Mouse (Mus musculus): ENCODE results near the gene Mbd3. TPM values are rescaled to one million over a fixed set of nuclear protein-coding genes. Genes with fewer than 3 reads are reported as not detected.

Gene Mbd3
- total and polyA plus RNA-seq, 3 experiments, result 48.7 to 131 (median 67.0) TPM

DNA sequence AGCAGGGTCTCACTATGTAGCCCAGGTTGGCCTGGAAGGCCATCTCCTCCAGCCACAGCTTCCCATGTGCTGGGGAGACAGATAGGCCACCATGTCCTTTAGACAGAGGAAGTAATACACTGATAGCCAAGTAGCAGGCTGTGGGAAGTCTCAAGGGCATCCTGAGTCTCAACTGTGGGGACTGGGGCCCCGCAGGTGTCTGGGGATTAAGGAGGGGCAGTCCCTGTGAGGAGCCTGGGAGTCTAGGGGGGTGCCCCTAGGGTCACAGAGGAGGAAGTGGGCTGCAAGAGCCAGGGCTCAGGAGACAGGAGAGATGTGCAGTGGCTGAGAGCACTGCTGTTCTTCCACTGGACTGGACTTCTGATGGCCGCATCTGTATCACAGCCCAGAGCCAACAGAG lies 43.6 kb upstream of the Mbd3 start (continued):
- TF ChIP-seq GABPA (IDR thresholded peaks at IDR 0.05; ENCODE audit: insufficient replicate concordance, low read depth, low read length) (no peak), MAZ (IDR thresholded peaks at IDR 0.05; ENCODE audit: low read depth, low read length) (peak; percentile 85), USF1 (IDR thresholded peaks at IDR 0.05; ENCODE audit: low read depth, low read length) (no peak)

GRCm38 (mm10) chr10:80441598-80441997 lies 42.2 kb upstream of the Mbd3 start:
- H3K36me3 ChIP-seq (replicated peaks in 1 of 2; ENCODE audit: control insufficient read depth in 1 of 2, insufficient read depth in 1 of 2, low read length in 1 of 2), result no peaks in the 10 kb centered on the region
- H3K4me1 ChIP-seq (ENCODE audit: control insufficient read depth in 1 of 2, insufficient read depth in 2 of 2), result peaks cover 34 to 81% of the 10 kb centered on the region in 2 experiments
- H3K27me3 ChIP-seq (replicated peaks), result no peaks in the 10 kb centered on the region
- DNase-seq (ENCODE audit: extremely low read depth), result no peak
- no peaks in the 10 kb centered on the region for H3K9me3 ChIP-seq (replicated peaks; ENCODE audit: low read length)
- no peak overlapping the region for H3K9ac ChIP-seq (ENCODE audit: insufficient read depth, low read depth)
- no peak overlapping the region for H3K4me3 ChIP-seq (replicated peaks in 1 of 3; ENCODE audit: low read depth in 2 of 3, low read length in 2 of 3, poor library complexity in 1 of 3)
- no peaks in the 10 kb centered on the region for H3K79me2 ChIP-seq (replicated peaks; ENCODE audit: control insufficient read depth, extremely low read depth, insufficient read depth, poor library complexity, severe bottlenecking)
- dilution Hi-C loops (cut with MboI; ENCODE audit: extremely low pct_ligation_motif_present, extremely low pct_unique_long_range_greater_than_20kb, low sequenced_read_pairs), result no loop called here
- H3K4me2 ChIP-seq (ENCODE audit: insufficient read depth, low read depth, poor library complexity, severe bottlenecking), result no peak overlapping the region
- no peak for TF ChIP-seq ZNF384 (IDR thresholded peaks at IDR 0.05; ENCODE audit: low read depth, low read length)
- TF ChIP-seq MYC (IDR thresholded peaks at IDR 0.05; ENCODE audit: low read depth, low read length), result no peak
- no peak for TF ChIP-seq JUND (conservative IDR thresholded peaks at IDR 0.05; ENCODE audit: low read depth, low read length)
- TF ChIP-seq CTCF (conservative IDR thresholded peaks at IDR 0.05 in 1 of 2, IDR thresholded peaks at IDR 0.05 in 1 of 2; ENCODE audit: low read depth in 2 of 2, low read length in 2 of 2), result peak in 1 of 2 experiments; percentile 40; a peak in 2 of 4 replicates
- in situ Hi-C loops (cut with MboI; ENCODE audit: low pct_ligation_motif_present, low pct_unique_long_range_greater_than_20kb, low sequenced_read_pairs), result loop anchor here (25.0 kb wide), 1 partner anchor 246 kb away; the partner anchor contains the start of gene Mknk2
- H3K27ac ChIP-seq (ENCODE audit: insufficient read depth, low read depth), result no peak overlapping the region

- no peak overlapping the region for H3K27ac ChIP-seq (ENCODE audit: insufficient read depth, low read depth)
- H3K4me3 ChIP-seq (replicated peaks in 1 of 3; ENCODE audit: low read depth in 2 of 3, low read length in 2 of 3, poor library complexity in 1 of 3), result no peak overlapping the region
- DNase-seq (ENCODE audit: extremely low read depth), result no peak
- no peak for TF ChIP-seq KAT2A (IDR thresholded peaks at IDR 0.05; ENCODE audit: insufficient replicate concordance, low read length)
- TF ChIP-seq ZKSCAN1 (IDR thresholded peaks at IDR 0.05; ENCODE audit: borderline replicate concordance, low read depth, low read length), result peak; percentile 95
- H3K27me3 ChIP-seq (replicated peaks), result no peaks in the 10 kb centered on the region
- no peaks in the 10 kb centered on the region for H3K36me3 ChIP-seq (replicated peaks in 1 of 2; ENCODE audit: control insufficient read depth in 1 of 2, insufficient read depth in 1 of 2, low read length in 1 of 2)
- H3K4me1 ChIP-seq (ENCODE audit: control insufficient read depth in 1 of 2, insufficient read depth in 2 of 2), result peaks cover 36 to 81% of the 10 kb centered on the region in 2 experiments
- dilution Hi-C loops (cut with MboI; ENCODE audit: extremely low pct_ligation_motif_present, extremely low pct_unique_long_range_greater_than_20kb, low sequenced_read_pairs) (no loop called here), in situ Hi-C loops (cut with MboI; ENCODE audit: low pct_ligation_motif_present, low pct_unique_long_range_greater_than_20kb, low sequenced_read_pairs) (loop anchor here (25.0 kb wide), 1 partner anchor 247 kb away; the partner anchor contains the start of gene Mknk2)
- no peak overlapping the region for H3K9ac ChIP-seq (ENCODE audit: insufficient read depth, low read depth)
- no peaks in the 10 kb centered on the region for H3K9me3 ChIP-seq (replicated peaks; ENCODE audit: low read length)
- no peaks in the 10 kb centered on the region for H3K79me2 ChIP-seq (replicated peaks; ENCODE audit: control insufficient read depth, extremely low read depth, insufficient read depth, poor library complexity, severe bottlenecking)
- H3K4me2 ChIP-seq (ENCODE audit: insufficient read depth, low read depth, poor library complexity, severe bottlenecking), result no peak overlapping the region
These were observed 40.7 kb upstream of the Mbd3 start for GRCm38 (mm10) chr10:80440031-80440430.

DNA sequence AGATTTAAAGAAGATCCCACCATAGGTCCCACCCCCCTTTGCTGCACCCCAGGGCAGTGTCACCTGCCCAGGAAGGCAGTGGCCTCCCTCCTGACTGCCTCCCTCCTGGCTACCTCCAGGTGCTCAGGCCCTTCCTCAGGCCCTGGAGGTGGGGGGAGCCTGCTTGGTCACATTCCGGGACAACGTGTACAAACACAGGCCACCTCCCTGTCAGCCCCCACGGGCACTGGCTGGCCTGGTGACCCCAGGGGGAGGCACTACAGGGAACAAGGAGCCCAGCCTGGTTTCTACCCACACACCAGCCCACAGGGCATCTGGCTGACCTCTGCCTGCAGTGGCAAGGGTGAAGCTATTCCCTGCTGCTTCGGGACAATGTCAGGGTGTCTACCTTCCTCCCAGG lies 38.6 kb upstream of the Mbd3 start:
- H3K36me3 ChIP-seq (replicated peaks in 1 of 2; ENCODE audit: control insufficient read depth in 1 of 2, insufficient read depth in 1 of 2, low read length in 1 of 2), result no peaks in the 10 kb centered on the region
- no peak overlapping the region for H3K4me3 ChIP-seq (replicated peaks in 1 of 3; ENCODE audit: low read depth in 2 of 3, low read length in 2 of 3, poor library complexity in 1 of 3)
- in situ Hi-C loops (cut with MboI; ENCODE audit: low pct_ligation_motif_present, low pct_unique_long_range_greater_than_20kb, low sequenced_read_pairs), result loop anchor here (25.0 kb wide), 1 partner anchor 249 kb away; the partner anchor contains the start of gene Mknk2
- TF ChIP-seq GABPA (IDR thresholded peaks at IDR 0.05; ENCODE audit: insufficient replicate concordance, low read depth, low read length), result no peak
- TF ChIP-seq JUND (conservative IDR thresholded peaks at IDR 0.05; ENCODE audit: low read depth, low read length), result no peak
- TF ChIP-seq BHLHE40 (IDR thresholded peaks at IDR 0.05; ENCODE audit: low read depth, low read length), result no peak
- TF ChIP-seq ZMIZ1 (IDR thresholded peaks at IDR 0.05; ENCODE audit: low read depth, low read length), result no peak
- no peak for TF ChIP-seq NELFE (IDR thresholded peaks at IDR 0.05; ENCODE audit: low read depth, low read length)
- no peak for TF ChIP-seq POLR2AphosphoS2 (IDR thresholded peaks at IDR 0.05; ENCODE audit: low read depth, low read length)
- TF ChIP-seq SIN3A (IDR thresholded peaks at IDR 0.05; ENCODE audit: low read length), result no peak
- no peak for TF ChIP-seq CTCF (conservative IDR thresholded peaks at IDR 0.05 in 1 of 2, IDR thresholded peaks at IDR 0.05 in 1 of 2; ENCODE audit: low read depth in 2 of 2, low read length in 2 of 2)
- no peak for TF ChIP-seq UBTF (IDR thresholded peaks at IDR 0.05; ENCODE audit: low read depth, low read length)
- no peak for TF ChIP-seq EP300 (IDR thresholded peaks at IDR 0.05; ENCODE audit: low read length)
- no peak for TF ChIP-seq MYC (IDR thresholded peaks at IDR 0.05; ENCODE audit: low read depth, low read length)
- no peak for TF ChIP-seq MAZ (IDR thresholded peaks at IDR 0.05; ENCODE audit: low read depth, low read length)
- TF ChIP-seq TBP (conservative IDR thresholded peaks at IDR 0.05; ENCODE audit: low read depth, low read length), result no peak
- TF ChIP-seq ELF1 (IDR thresholded peaks at IDR 0.05; ENCODE audit: low read depth, low read length), result no peak
- TF ChIP-seq RAD21 (IDR thresholded peaks at IDR 0.05; ENCODE audit: low read depth, low read length), result no peak
- no peak for TF ChIP-seq USF2 (conservative IDR thresholded peaks at IDR 0.05; ENCODE audit: low read depth, low read length)
- no peak for TF ChIP-seq MEF2A (IDR thresholded peaks at IDR 0.05; ENCODE audit: borderline replicate concordance, low read depth, low read length)
- no peak for TF ChIP-seq POLR2A (IDR thresholded peaks at IDR 0.05; ENCODE audit: low read depth, low read length)
- H3K27ac ChIP-seq (ENCODE audit: insufficient read depth, low read depth), result no peak overlapping the region
- DNase-seq (ENCODE audit: extremely low read depth), result no peak
- peaks cover 4% of the 10 kb centered on the region for H3K79me2 ChIP-seq (replicated peaks; ENCODE audit: control insufficient read depth, extremely low read depth, insufficient read depth, poor library complexity, severe bottlenecking)
- dilution Hi-C loops (cut with MboI; ENCODE audit: extremely low pct_ligation_motif_present, extremely low pct_unique_long_range_greater_than_20kb, low sequenced_read_pairs), result no loop called here
- peaks cover 27 to 69% of the 10 kb centered on the region in 2 experiments for H3K4me1 ChIP-seq (ENCODE audit: control insufficient read depth in 1 of 2, insufficient read depth in 2 of 2)
- H3K27me3 ChIP-seq (replicated peaks), result no peaks in the 10 kb centered on the region
- H3K4me2 ChIP-seq (ENCODE audit: insufficient read depth, low read depth, poor library complexity, severe bottlenecking), result no peak overlapping the region
- H3K9me3 ChIP-seq (replicated peaks; ENCODE audit: low read length), result no peaks in the 10 kb centered on the region
- H3K9ac ChIP-seq (ENCODE audit: insufficient read depth, low read depth), result no peak overlapping the region
